Comparison of ENCODE assay signal across 8 mouse cellular contexts in the genomic region with DNA sequence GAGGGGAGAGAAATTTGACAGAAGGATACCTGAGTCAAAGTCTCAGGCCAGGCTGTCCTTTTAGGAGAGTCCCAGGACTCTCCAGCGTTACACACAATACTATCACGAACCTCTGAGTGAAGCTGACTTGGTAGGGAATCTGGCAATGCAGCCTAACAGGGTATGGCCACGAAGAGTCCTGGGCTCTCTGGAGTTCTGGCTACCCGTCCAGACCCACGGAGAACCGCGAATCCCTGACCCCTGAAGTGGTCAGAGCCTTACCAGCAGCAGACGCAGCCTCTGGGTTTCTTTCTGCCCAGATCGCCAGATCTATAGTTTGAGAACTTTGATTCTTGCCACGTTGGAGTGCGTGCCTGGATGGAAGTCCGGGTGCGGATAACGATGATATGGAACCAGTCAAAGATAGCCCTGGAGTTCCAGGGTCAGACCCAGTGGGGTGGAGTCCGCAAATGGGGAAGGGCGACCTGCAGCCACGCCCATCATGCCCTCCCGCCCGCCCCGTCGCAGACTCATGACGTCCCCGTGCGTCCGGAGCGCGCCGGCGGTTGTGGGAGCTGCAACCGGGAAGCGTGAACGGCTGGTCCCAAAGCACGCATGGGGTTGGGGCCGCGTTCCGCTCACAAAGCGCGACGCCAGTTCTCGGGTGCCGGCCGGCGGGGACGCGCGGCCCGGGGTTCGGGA. TPM values are rescaled to one million over a fixed set of nuclear protein-coding genes. Genes with fewer than 3 reads are reported as not detected.
DNase-seq lines count a peak whose midpoint lies in the region; ATAC-seq and TF ChIP-seq lines count a peak whose summit lies in the region.

Gene Dhrs1 (minus strand): TSS at position 511 of the 681 bp plus-strand sequence.
Gene Nop9 (plus strand): TSS at position 514 of the 681 bp plus-strand sequence.

- no peaks in the 10 kb centered on the region for H3K27me3 ChIP-seq in ES-Bruce4 (ENCODE audit: control insufficient read depth, insufficient read depth, low read length, poor library complexity, severe bottlenecking)
- H3K27me3 ChIP-seq in forebrain, embryonic 14.5 days (replicated peaks; ENCODE audit: control insufficient read depth, insufficient read depth, low read length) = no peaks in the 10 kb centered on the region
- H3K27me3 ChIP-seq in liver, postnatal 0 days (ENCODE audit: insufficient read depth, low read length) = no peaks in the 10 kb centered on the region
- no peaks in the 10 kb centered on the region for H3K27me3 ChIP-seq in neural tube, embryonic 13.5 days

- H3K36me3 ChIP-seq in ES-Bruce4 (ENCODE audit: control insufficient read depth, insufficient read depth, low read length, poor library complexity, severe bottlenecking) = peaks cover 19% of the 10 kb centered on the region
- H3K36me3 ChIP-seq in forebrain, embryonic 14.5 days (ENCODE audit: control insufficient read depth, insufficient read depth, low read length) = peaks cover 21% of the 10 kb centered on the region
- H3K36me3 ChIP-seq in liver, postnatal 0 days (replicated peaks; ENCODE audit: insufficient read depth, low read length) = peaks cover 22% of the 10 kb centered on the region
- H3K36me3 ChIP-seq in neural tube, embryonic 13.5 days = peaks cover 34% of the 10 kb centered on the region

- WGBS in forebrain, embryonic 14.5 days = 2% methylated on average over 47 of the region's 48 CpGs
- 2% methylated on average over 48 of the region's 48 CpGs for WGBS in liver, postnatal 0 days (ENCODE audit: insufficient replicate concordance)
- WGBS in neural tube, embryonic 13.5 days = 2% methylated on average over 48 of the region's 48 CpGs

- H3K4me2 ChIP-seq in forebrain, embryonic 14.5 days (ENCODE audit: low read length) = peak within 1 kb of the TSS; percentile 93
- H3K4me2 ChIP-seq in liver, postnatal 0 days (ENCODE audit: low read depth, low read length) = peak within 1 kb of the TSS; percentile 96
- H3K4me2 ChIP-seq in neural tube, embryonic 13.5 days = peak within 1 kb of the TSS; percentile 99

- H3K9me3 ChIP-seq in ES-Bruce4 (replicated peaks; ENCODE audit: control insufficient read depth, insufficient read depth, low read length, poor library complexity, severe bottlenecking) = no peaks in the 10 kb centered on the region
- H3K9me3 ChIP-seq in forebrain, embryonic 14.5 days (replicated peaks; ENCODE audit: control insufficient read depth, low read length) = no peaks in the 10 kb centered on the region
- H3K9me3 ChIP-seq in liver, postnatal 0 days (ENCODE audit: low read length) = no peaks in the 10 kb centered on the region
- H3K9me3 ChIP-seq in neural tube, embryonic 13.5 days = no peaks in the 10 kb centered on the region

- intact Hi-C loops in heart, postnatal 10 days (cut with DNase I) = loop anchor here (10.0 kb wide), 1 partner anchor 251 kb away; the partner anchor contains the start of gene Carmil3

- peak within 1 kb of the TSS; percentile 58 for H3K9ac ChIP-seq in ES-Bruce4 (ENCODE audit: low read depth, poor library complexity, severe bottlenecking)
- H3K9ac ChIP-seq in forebrain, embryonic 14.5 days (ENCODE audit: low read length) = peak within 1 kb of the TSS; percentile 86
- H3K9ac ChIP-seq in liver, postnatal 0 days (replicated peaks) = peak within 1 kb of the TSS; percentile 85
- H3K9ac ChIP-seq in neural tube, embryonic 13.5 days = peak within 1 kb of the TSS; percentile 84

- no peak for TF ChIP-seq CTCF in ES-Bruce4 (IDR thresholded peaks at IDR 0.05; ENCODE audit: low read depth, low read length)
- TF ChIP-seq CTCF in liver, postnatal 0 days (IDR thresholded peaks at IDR 0.05; ENCODE audit: low read depth) = no peak

- TF ChIP-seq POLR2A in ES-Bruce4 (IDR thresholded peaks at IDR 0.05; ENCODE audit: insufficient read depth, low read length) = peak; percentile 39

- H3K4me1 ChIP-seq in ES-Bruce4 (ENCODE audit: control insufficient read depth, insufficient read depth, low read length) = no peaks in the 10 kb centered on the region
- H3K4me1 ChIP-seq in forebrain, embryonic 14.5 days (ENCODE audit: control insufficient read depth, insufficient read depth, low read length) = peaks cover 16% of the 10 kb centered on the region
- H3K4me1 ChIP-seq in liver, postnatal 0 days (ENCODE audit: insufficient read depth) = peaks cover 24% of the 10 kb centered on the region
- H3K4me1 ChIP-seq in neural tube, embryonic 13.5 days (replicated peaks) = peaks cover 40% of the 10 kb centered on the region

- peak; percentile 77 for DNase-seq in cerebellum, adult 11 months
- DNase-seq in forebrain, embryonic 14.5 days (ENCODE audit: low spot score) = peak; percentile 83
- DNase-seq in heart, postnatal 10 days = peak; percentile 92 to 93
- DNase-seq in kidney, postnatal 4 days = peak; percentile 91 to 94
- peak; percentile 96 for DNase-seq in liver, postnatal 0 days
- peak; percentile 60 for DNase-seq in telencephalon, adult 2 months (ENCODE audit: low read depth, low spot score)

- H3K4me3 ChIP-seq in ES-Bruce4 (ENCODE audit: low read depth, low read length) = peak within 1 kb of the TSS; percentile 91
- H3K4me3 ChIP-seq in forebrain, embryonic 14.5 days (ENCODE audit: low read depth, low read length) = peak within 1 kb of the TSS; percentile 80
- H3K4me3 ChIP-seq in liver, postnatal 0 days (ENCODE audit: low read depth, low read length) = peak within 1 kb of the TSS; percentile 98
- H3K4me3 ChIP-seq in neural tube, embryonic 13.5 days = peak within 1 kb of the TSS; percentile 79

- ATAC-seq in forebrain, embryonic 14.5 days = peak; percentile 80
- ATAC-seq in liver, postnatal 0 days = peak; percentile 92
- ATAC-seq in neural tube, embryonic 13.5 days (ENCODE audit: low read depth) = peak; percentile 85

- no peak within 1 kb of the TSS for H3K27ac ChIP-seq in ES-Bruce4 (ENCODE audit: insufficient read depth, low read length)
- peak within 1 kb of the TSS; percentile 46; the same call in 1 of the 2 replicates for H3K27ac ChIP-seq in forebrain, embryonic 14.5 days (ENCODE audit: low read depth, low read length)
- H3K27ac ChIP-seq in liver, postnatal 0 days (ENCODE audit: low read depth) = peak within 1 kb of the TSS; percentile 76
- peak within 1 kb of the TSS; percentile 53; the same call in 1 of the 2 replicates for H3K27ac ChIP-seq in neural tube, embryonic 13.5 days (replicated peaks)

- no peak for TF ChIP-seq EP300 in ES-Bruce4 (IDR thresholded peaks at IDR 0.05; ENCODE audit: insufficient read depth, low read depth, low read length)
- TF ChIP-seq EP300 in liver, postnatal 0 days (IDR thresholded peaks at IDR 0.05; ENCODE audit: low read depth) = no peak

RNA-seq across cellular contexts. Expression of gene Dhrs1, which starts in this region (rescaled TPM):
- polyA plus RNA-seq in ES-Bruce4 (2011; ENCODE audit: insufficient read depth, insufficient read length, low read depth, missing spikeins) = 34.7 and 38.9 TPM in 2 replicates
- 83.8 and 84.4 TPM in 2 replicates for polyA plus RNA-seq in forebrain, embryonic 14.5 days (2014; fragmentation: Nextera tagmentation; extraction: Ambion mirVana)
- total RNA-seq in heart, postnatal 10 days (2021) = 10 to 100 TPM; 54.5 to 56.6 TPM
- polyA plus RNA-seq in liver, postnatal 0 days (2015; fragmentation: Nextera tagmentation; extraction: Ambion mirVana) = 98.6 and 103 TPM in 2 replicates
- polyA plus RNA-seq in neural tube, embryonic 13.5 days (2015; fragmentation: Nextera tagmentation; extraction: Ambion mirVana) = 90.0 and 95.0 TPM in 2 replicates

RNA-seq across cellular contexts. Expression of gene Nop9, which starts in this region (rescaled TPM):
- polyA plus RNA-seq in ES-Bruce4 (2011; ENCODE audit: insufficient read depth, insufficient read length, low read depth, missing spikeins) = 56.2 and 59.8 TPM in 2 replicates
- polyA plus RNA-seq in forebrain, embryonic 14.5 days (2014; fragmentation: Nextera tagmentation; extraction: Ambion mirVana) = 36.3 and 36.6 TPM in 2 replicates
- total RNA-seq in heart, postnatal 10 days (2021) = 10 to 100 TPM; 14.5 to 18.7 TPM
- 13.2 and 14.5 TPM in 2 replicates for polyA plus RNA-seq in liver, postnatal 0 days (2015; fragmentation: Nextera tagmentation; extraction: Ambion mirVana)
- 29.3 and 32.7 TPM in 2 replicates for polyA plus RNA-seq in neural tube, embryonic 13.5 days (2015; fragmentation: Nextera tagmentation; extraction: Ambion mirVana)
